Mouse (Mus musculus): ENCODE data around the gene Phka2.

- TF ChIP-seq CTCF (IDR thresholded peaks at IDR 0.05 in 2 of 3, conservative IDR thresholded peaks at IDR 0.05 in 1 of 3; ENCODE audit: control insufficient read depth in 1 of 3, insufficient read depth in 1 of 3, low read depth in 2 of 3, low read length in 3 of 3, poor library complexity in 1 of 3, severe bottlenecking in 1 of 3), result no peak
- TF ChIP-seq MAX (IDR thresholded peaks at IDR 0.05; ENCODE audit: low read length), result no peak
These were observed 40.8 kb downstream of the Phka2 start for GRCm38 (mm10) chrX:160542772-160543171.
